Mouse (Mus musculus): ENCODE measurements around the gene Fam83f.

DNA sequence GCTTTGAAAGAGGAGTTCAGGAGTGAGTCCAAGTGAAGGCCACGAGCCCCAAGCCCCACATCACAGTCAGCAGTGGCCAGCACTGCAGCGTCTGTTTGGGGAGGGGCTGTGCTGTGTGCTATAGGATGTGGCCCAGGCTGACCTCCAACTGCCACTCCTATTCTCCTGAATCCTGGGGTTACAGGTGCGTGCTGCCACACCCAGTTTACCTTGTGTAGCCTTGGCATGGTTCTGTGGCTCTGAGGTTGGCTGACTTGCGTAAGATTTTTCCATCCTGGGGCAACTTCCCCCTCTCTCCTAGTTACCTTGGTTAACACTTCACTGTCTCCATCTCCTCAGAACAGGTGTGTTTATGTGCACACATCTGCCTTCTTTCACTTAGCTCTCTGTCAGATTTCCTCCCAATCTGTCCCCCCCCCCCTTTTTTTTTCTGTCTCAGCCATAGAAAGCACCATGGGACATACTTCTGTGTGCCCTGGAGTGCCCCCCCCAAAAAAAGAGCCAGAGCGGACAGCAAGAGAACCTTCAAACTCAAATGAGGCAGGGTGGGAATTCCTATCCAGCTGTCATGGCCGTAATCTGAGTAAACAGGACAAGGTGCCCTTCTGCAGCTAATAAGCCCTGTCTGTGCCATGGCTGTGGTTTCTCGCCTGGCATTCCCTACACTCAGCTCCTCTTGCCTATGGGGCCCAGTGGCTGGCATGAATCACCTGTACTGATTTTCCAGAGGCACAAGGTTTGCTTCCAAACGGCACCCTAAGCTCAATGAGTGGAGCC lies 30.0 kb downstream of the Fam83f start:
- no peak for TF ChIP-seq CTCF (IDR thresholded peaks at IDR 0.05; ENCODE audit: extremely low read depth, insufficient read depth, insufficient read length, insufficient replicate concordance)
- no peak for TF ChIP-seq POLR2A (IDR thresholded peaks at IDR 0.05; ENCODE audit: low read depth, low read length)
